Mouse (Mus musculus) MEL-GATA-1-ER (cell line): ENCODE data around the gene Meis1.

ENCODE experiments used
- DNase-seq: peaks from one replicate; pipeline ENCODE4 v3.0.0-alpha.2; 2012; ENCODE audit warnings: low read depth; ENCODE audit errors: extremely low read depth

Gene Meis1

GRCm38 (mm10) chr11:19018489-19019203 lies at the start of gene Meis1:
Meis1 (minus strand) TSS chr11:19018985.
- DNase-seq = peak; percentile 87

- DNase-seq = no peak
These were observed 48.5 kb upstream of the Meis1 start for GRCm38 (mm10) chr11:19067334-19067733.

GRCm38 (mm10) chr11:19049276-19049675 lies 30.5 kb upstream of the Meis1 start:
- DNase-seq = no peak

GRCm38 (mm10) chr11:19036595-19037166 lies 17.9 kb upstream of the Meis1 start:
- no peak for DNase-seq

- no peak for DNase-seq
These were observed 8.1 kb upstream of the Meis1 start for GRCm38 (mm10) chr11:19026581-19027561.

- no peak for DNase-seq
These were observed 7.3 kb upstream of the Meis1 start for GRCm38 (mm10) chr11:19025976-19026520.

GRCm38 (mm10) chr11:19024496-19025265 lies 5.9 kb upstream of the Meis1 start:
- DNase-seq = peak; percentile 54

- no peak for DNase-seq
These were observed 4.6 kb upstream of the Meis1 start for GRCm38 (mm10) chr11:19023356-19023755.

GRCm38 (mm10) chr11:19022576-19022975 lies 3.8 kb upstream of the Meis1 start:
- no peak for DNase-seq

GRCm38 (mm10) chr11:19020951-19021710 lies 2.3 kb upstream of the Meis1 start:
- DNase-seq = no peak

- peak; percentile 78 for DNase-seq
These were observed 1.6 kb upstream of the Meis1 start for GRCm38 (mm10) chr11:19020371-19020824.

- DNase-seq = peak; percentile 25
These were observed 703 bp upstream of the Meis1 start for GRCm38 (mm10) chr11:19019204-19020171.

GRCm38 (mm10) chr11:19017719-19018413 lies 919 bp downstream of the Meis1 start:
- peak; percentile 67 for DNase-seq

- no peak for DNase-seq
These were observed 1.5 kb downstream of the Meis1 start for GRCm38 (mm10) chr11:19017262-19017661.

- no peak for DNase-seq
These were observed 2.1 kb downstream of the Meis1 start for GRCm38 (mm10) chr11:19016481-19017220.

- DNase-seq = no peak
These were observed 2.9 kb downstream of the Meis1 start for GRCm38 (mm10) chr11:19015731-19016461.

- no peak for DNase-seq
These were observed 3.4 kb downstream of the Meis1 start for GRCm38 (mm10) chr11:19015381-19015730.
